Mouse (Mus musculus) neural tube, embryonic 15.5 days (tissue): ENCODE measurements at regions not wholly inside any gene's neighbourhood (a gene's known extent, or its start where the extent isn't known, plus 50 kb on each side); places are given as distances from the start of the nearest gene placed in this dataset.

ENCODE experiments used
- ATAC-seq: fragments of 200-750 bp; cut with Nextera tagmentation; 2 replicates; pipeline ENCODE4 v1.8.0; 2017; ENCODE audit warnings: mild to moderate bottlenecking, moderate TSS enrichment, moderate library complexity; ENCODE audit not compliant: low FRiP score
- H3K27ac ChIP-seq: fragments of 300-500 bp; sonication (generic); replicated peaks from 2 replicates; pipeline ENCODE4 v1.5.1; 2015; ENCODE audit warnings: mild to moderate bottlenecking, inconsistent platforms
- H3K27me3 ChIP-seq: fragments of 300-500 bp; sonication (generic); replicated peaks from 2 replicates; pipeline ENCODE4 v1.6.1; 2015; ENCODE audit warnings: inconsistent platforms
- H3K36me3 ChIP-seq: fragments of 300-500 bp; sonication (generic); 2 replicates; pipeline ENCODE4 v1.6.1; 2015; ENCODE audit warnings: inconsistent platforms
- H3K4me1 ChIP-seq: fragments of 300-500 bp; sonication (generic); 2 replicates; pipeline ENCODE4 v1.6.1; 2015; ENCODE audit warnings: inconsistent platforms
- H3K4me2 ChIP-seq: fragments of 300-500 bp; sonication (generic); 2 replicates; pipeline ENCODE4 v1.6.1; 2015; ENCODE audit warnings: inconsistent platforms, mild to moderate bottlenecking, moderate library complexity
- H3K4me3 ChIP-seq: fragments of 300-500 bp; sonication (generic); replicated peaks from 2 replicates; pipeline ENCODE4 v1.5.1; 2015; ENCODE audit warnings: mild to moderate bottlenecking, inconsistent platforms
- H3K9ac ChIP-seq: fragments of 300-500 bp; sonication (generic); replicated peaks from 2 replicates; pipeline ENCODE4 v1.6.1; 2015; ENCODE audit warnings: mild to moderate bottlenecking, inconsistent platforms
- H3K9me3 ChIP-seq: fragments of 300-500 bp; sonication (generic); replicated peaks from 2 replicates; pipeline ENCODE4 v1.6.1; 2016; ENCODE audit warnings: inconsistent platforms
- WGBS: fragments of 180-500 bp; shearing (Covaris S2); methylation state at CpG from one replicate; pipeline ENCODE4 v1.1.7; 2015; ENCODE audit warnings: mixed read lengths; 5-methylcytosine and 5-hydroxymethylcytosine counted together

GRCm38 (mm10) chr10:100152821-100153220 lies 137.4 kb downstream of the Kitl start:
- Histone ChIP-seq H3K4me2 (no peak overlapping the region), H3K9ac (no peak overlapping the region), H3K36me3 (no peaks in the 10 kb centered on the region), H3K9me3 (no peaks in the 10 kb centered on the region), H3K27me3 (no peaks in the 10 kb centered on the region), H3K4me1 (no peaks in the 10 kb centered on the region), H3K27ac (no peak overlapping the region), H3K4me3 (no peak overlapping the region)
- 49% methylated on average over 5 of the region's 5 CpGs for WGBS
- peak; percentile 65; the same call in 1 of the 2 replicates for ATAC-seq

- 89% methylated on average over 3 of the region's 3 CpGs for WGBS
- H3K27me3 ChIP-seq: no peaks in the 10 kb centered on the region
- H3K4me2 ChIP-seq: no peak overlapping the region
- ATAC-seq: no peak
- H3K36me3 ChIP-seq: no peaks in the 10 kb centered on the region
- H3K9ac ChIP-seq: no peak overlapping the region
- no peak overlapping the region for H3K27ac ChIP-seq
- H3K4me3 ChIP-seq: no peak overlapping the region
- H3K9me3 ChIP-seq: no peaks in the 10 kb centered on the region
- no peaks in the 10 kb centered on the region for H3K4me1 ChIP-seq
Observed at GRCm38 (mm10) chr10:100153311-100153710, 137.9 kb downstream of the Kitl start.

GRCm38 (mm10) chr10:100155566-100155965 lies 140.1 kb downstream of the Kitl start:
- Histone ChIP-seq H3K9ac (no peak overlapping the region), H3K4me1 (no peaks in the 10 kb centered on the region), H3K27ac (no peak overlapping the region), H3K4me3 (no peak overlapping the region), H3K36me3 (no peaks in the 10 kb centered on the region), H3K4me2 (no peak overlapping the region), H3K9me3 (no peaks in the 10 kb centered on the region), H3K27me3 (no peaks in the 10 kb centered on the region)
- WGBS: 80% methylated on average over 2 of the region's 2 CpGs
- ATAC-seq: no peak

GRCm38 (mm10) chr10:100159843-100160531 lies 144.6 kb downstream of the Kitl start:
- no peaks in the 10 kb centered on the region for H3K4me1 ChIP-seq
- no peak overlapping the region for H3K27ac ChIP-seq
- ATAC-seq: no peak
- no peak overlapping the region for H3K9ac ChIP-seq
- H3K36me3 ChIP-seq: no peaks in the 10 kb centered on the region
- H3K4me3 ChIP-seq: no peak overlapping the region
- 77% methylated on average over 14 of the region's 14 CpGs for WGBS
- H3K4me2 ChIP-seq: no peak overlapping the region
- no peaks in the 10 kb centered on the region for H3K9me3 ChIP-seq
- no peaks in the 10 kb centered on the region for H3K27me3 ChIP-seq

- no peak overlapping the region for H3K4me3 ChIP-seq
- H3K36me3 ChIP-seq: no peaks in the 10 kb centered on the region
- no peaks in the 10 kb centered on the region for H3K9me3 ChIP-seq
- H3K4me2 ChIP-seq: no peak overlapping the region
- H3K27ac ChIP-seq: no peak overlapping the region
- ATAC-seq: no peak
- H3K9ac ChIP-seq: no peak overlapping the region
- H3K27me3 ChIP-seq: no peaks in the 10 kb centered on the region
- 78% methylated on average over 4 of the region's 4 CpGs for WGBS
- no peaks in the 10 kb centered on the region for H3K4me1 ChIP-seq
Observed at GRCm38 (mm10) chr10:100160532-100160852, 145.1 kb downstream of the Kitl start.

- Histone ChIP-seq H3K27me3 (no peaks in the 10 kb centered on the region), H3K36me3 (no peaks in the 10 kb centered on the region), H3K9me3 (no peaks in the 10 kb centered on the region), H3K27ac (no peak overlapping the region), H3K4me3 (no peak overlapping the region), H3K4me2 (no peak overlapping the region), H3K9ac (no peak overlapping the region), H3K4me1 (no peaks in the 10 kb centered on the region)
- ATAC-seq: no peak
- 68% methylated on average over 3 of the region's 3 CpGs for WGBS
Observed at GRCm38 (mm10) chr10:100161117-100161516, 145.7 kb downstream of the Kitl start.

- ATAC-seq: no peak
Observed at GRCm38 (mm10) chr10:100164526-100164925, 149.1 kb downstream of the Kitl start.

GRCm38 (mm10) chr10:100170836-100171235 lies 155.4 kb downstream of the Kitl start:
- Histone ChIP-seq H3K9ac (no peak overlapping the region), H3K36me3 (no peaks in the 10 kb centered on the region), H3K27me3 (no peaks in the 10 kb centered on the region), H3K4me3 (no peak overlapping the region), H3K4me2 (no peak overlapping the region), H3K9me3 (no peaks in the 10 kb centered on the region), H3K4me1 (no peaks in the 10 kb centered on the region), H3K27ac (no peak overlapping the region)
- ATAC-seq: no peak

More at GRCm38 (mm10) chr10:100164526-100164925, 149.1 kb downstream of the Kitl start:
- WGBS: 61% methylated on average over 1 of the region's 1 CpGs
- Histone ChIP-seq H3K36me3 (no peaks in the 10 kb centered on the region), H3K4me3 (no peak overlapping the region), H3K27me3 (no peaks in the 10 kb centered on the region), H3K4me1 (no peaks in the 10 kb centered on the region), H3K4me2 (no peak overlapping the region), H3K27ac (no peak overlapping the region), H3K9me3 (no peaks in the 10 kb centered on the region), H3K9ac (no peak overlapping the region)

GRCm38 (mm10) chr10:100197673-100198072 lies 137.8 kb upstream of the Gm4301 start:
- Histone ChIP-seq H3K4me1 (peaks cover 6% of the 10 kb centered on the region), H3K27me3 (no peaks in the 10 kb centered on the region), H3K36me3 (no peaks in the 10 kb centered on the region), H3K4me3 (no peak overlapping the region), H3K27ac (no peak overlapping the region), H3K9ac (no peak overlapping the region), H3K4me2 (no peak overlapping the region), H3K9me3 (no peaks in the 10 kb centered on the region)
- no peak for ATAC-seq

- Histone ChIP-seq H3K27ac (no peak overlapping the region), H3K4me3 (no peak overlapping the region), H3K27me3 (no peaks in the 10 kb centered on the region), H3K36me3 (no peaks in the 10 kb centered on the region), H3K9me3 (no peaks in the 10 kb centered on the region), H3K4me1 (peaks cover 6% of the 10 kb centered on the region), H3K9ac (no peak overlapping the region), H3K4me2 (no peak overlapping the region)
- WGBS: 46% methylated on average over 8 of the region's 8 CpGs
- no peak for ATAC-seq
Observed at GRCm38 (mm10) chr10:100199090-100199690, 136.3 kb upstream of the Gm4301 start.

GRCm38 (mm10) chr10:100200431-100200830 lies 135.0 kb upstream of the Gm4301 start:
- Histone ChIP-seq H3K4me3 (no peak overlapping the region), H3K27ac (no peak overlapping the region), H3K36me3 (no peaks in the 10 kb centered on the region), H3K27me3 (no peaks in the 10 kb centered on the region), H3K9ac (no peak overlapping the region), H3K4me1 (peaks cover 6% of the 10 kb centered on the region), H3K9me3 (no peaks in the 10 kb centered on the region), H3K4me2 (peak overlapping the region; percentile 26)
- WGBS: 6% methylated on average over 8 of the region's 8 CpGs
- no peak for ATAC-seq

GRCm38 (mm10) chr10:100206617-100207530 lies 128.6 kb upstream of the Gm4301 start:
- Histone ChIP-seq H3K4me2 (no peak overlapping the region), H3K36me3 (no peaks in the 10 kb centered on the region), H3K9ac (no peak overlapping the region), H3K4me1 (no peaks in the 10 kb centered on the region), H3K4me3 (no peak overlapping the region), H3K27me3 (no peaks in the 10 kb centered on the region), H3K9me3 (no peaks in the 10 kb centered on the region), H3K27ac (no peak overlapping the region)
- WGBS: 89% methylated on average over 10 of the region's 10 CpGs
- no peak for ATAC-seq
